Mouse (Mus musculus) midbrain, embryonic 16.5 days (tissue): ENCODE measurements at regions not wholly inside any gene's neighbourhood (a gene's known extent, or its start where the extent isn't known, plus 50 kb on each side); places are given as distances from the start of the nearest gene placed in this dataset.

Source experiments
- ATAC-seq: fragments of 200-750 bp; cut with Nextera tagmentation; 2 replicates; pipeline ENCODE4 v1.8.0; 2017; ENCODE audit warnings: moderate TSS enrichment
- H3K27ac ChIP-seq: fragments of 300-500 bp; sonication (generic); 2 replicates; pipeline ENCODE4 v1.5.1; 2014; ENCODE audit warnings: mild to moderate bottlenecking, low read length, mixed read lengths
- H3K27me3 ChIP-seq: fragments of 300-500 bp; sonication (generic); 2 replicates; pipeline ENCODE4 v1.6.1; 2014; ENCODE audit warnings: low read depth, low read length, mixed read lengths; ENCODE audit not compliant: control insufficient read depth, insufficient read depth
- H3K36me3 ChIP-seq: fragments of 300-500 bp; sonication (generic); 2 replicates; pipeline ENCODE4 v1.6.1; 2014; ENCODE audit warnings: mild to moderate bottlenecking, low read length, moderate library complexity, mixed read lengths; ENCODE audit not compliant: control insufficient read depth, insufficient read depth
- H3K4me1 ChIP-seq: fragments of 300-500 bp; sonication (generic); 2 replicates; pipeline ENCODE4 v1.6.1; 2014; ENCODE audit warnings: mild to moderate bottlenecking, low read length, mixed read lengths; ENCODE audit not compliant: control insufficient read depth, insufficient read depth
- H3K4me2 ChIP-seq: fragments of 300-500 bp; sonication (generic); 2 replicates; pipeline ENCODE4 v1.6.1; 2014; ENCODE audit warnings: mild to moderate bottlenecking, low read length, mixed read lengths
- H3K4me3 ChIP-seq: fragments of 300-500 bp; sonication (generic); 2 replicates; pipeline ENCODE4 v1.5.1; 2014; ENCODE audit warnings: low read depth, mild to moderate bottlenecking, low read length, moderate library complexity, mixed read lengths
- H3K9ac ChIP-seq: fragments of 300-500 bp; sonication (generic); 2 replicates; pipeline ENCODE4 v1.6.1; 2014; ENCODE audit warnings: low read depth, low read length, mixed read lengths
- H3K9me3 ChIP-seq: fragments of 300-500 bp; sonication (generic); replicated peaks from 2 replicates; pipeline ENCODE4 v1.6.1; 2014; ENCODE audit warnings: mild to moderate bottlenecking, low read length, mixed read lengths; ENCODE audit not compliant: control insufficient read depth, poor library complexity, severe bottlenecking
- WGBS: fragments of 180-500 bp; shearing (Covaris S2); extraction: QIAGEN DNeasy Blood & Tissue Kit; methylation state at CpG from one replicate; pipeline ENCODE4 v1.1.7; 2014; 5-methylcytosine and 5-hydroxymethylcytosine counted together

DNA sequence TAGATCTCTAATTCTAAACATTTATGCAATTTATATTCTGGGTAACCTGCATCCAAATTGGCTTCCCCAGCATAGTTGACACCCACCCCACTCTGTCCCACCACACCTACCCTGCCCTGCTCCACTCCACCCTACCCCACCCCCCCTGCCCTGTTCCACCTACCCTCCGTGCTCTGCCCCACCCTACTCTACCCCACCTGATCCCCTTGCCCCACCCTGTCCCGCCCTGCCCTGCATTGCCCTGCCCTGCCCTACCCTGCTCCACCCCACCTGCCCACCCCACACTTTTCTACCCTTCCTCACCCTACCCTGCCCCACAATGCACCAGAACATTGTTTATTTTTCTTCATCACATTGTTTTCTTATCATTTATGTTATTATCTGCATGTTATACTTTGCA is 185.6 kb upstream of the Fam3c start:
- Histone ChIP-seq H3K27me3 (no peaks in the 10 kb centered on the region), H3K4me2 (no peak overlapping the region), H3K36me3 (no peaks in the 10 kb centered on the region), H3K27ac (no peak overlapping the region), H3K9me3 (no peaks in the 10 kb centered on the region), H3K4me1 (no peaks in the 10 kb centered on the region), H3K4me3 (no peak overlapping the region), H3K9ac (no peak overlapping the region)
- WGBS, result 60% methylated on average over 2 of the region's 2 CpGs
- no peak for ATAC-seq

DNA sequence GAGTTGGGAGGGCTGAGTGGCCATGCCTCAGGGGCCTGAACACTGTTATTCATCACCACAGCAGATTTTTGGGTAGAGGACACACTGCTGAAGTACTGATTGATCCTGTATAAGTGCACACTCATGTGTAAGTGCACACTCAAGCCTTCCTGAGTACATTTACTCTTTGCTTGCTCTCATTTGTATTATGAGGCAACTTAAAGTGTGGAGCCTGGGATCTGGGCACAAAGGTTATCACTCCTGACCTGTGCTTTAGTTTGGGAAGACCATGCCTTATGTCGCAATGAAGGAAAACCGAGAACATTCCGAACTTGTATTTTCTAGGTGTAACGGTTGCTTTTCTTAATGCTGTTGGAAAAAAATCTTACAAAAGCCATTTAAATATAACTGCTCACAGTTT is 182.2 kb upstream of the Fam3c start:
- Histone ChIP-seq H3K9ac (no peak overlapping the region), H3K27me3 (no peaks in the 10 kb centered on the region), H3K4me2 (no peak overlapping the region), H3K4me3 (no peak overlapping the region), H3K4me1 (no peaks in the 10 kb centered on the region), H3K36me3 (no peaks in the 10 kb centered on the region), H3K27ac (no peak overlapping the region), H3K9me3 (no peaks in the 10 kb centered on the region)
- no peak for ATAC-seq
- 96% methylated on average over 4 of the region's 4 CpGs for WGBS

DNA sequence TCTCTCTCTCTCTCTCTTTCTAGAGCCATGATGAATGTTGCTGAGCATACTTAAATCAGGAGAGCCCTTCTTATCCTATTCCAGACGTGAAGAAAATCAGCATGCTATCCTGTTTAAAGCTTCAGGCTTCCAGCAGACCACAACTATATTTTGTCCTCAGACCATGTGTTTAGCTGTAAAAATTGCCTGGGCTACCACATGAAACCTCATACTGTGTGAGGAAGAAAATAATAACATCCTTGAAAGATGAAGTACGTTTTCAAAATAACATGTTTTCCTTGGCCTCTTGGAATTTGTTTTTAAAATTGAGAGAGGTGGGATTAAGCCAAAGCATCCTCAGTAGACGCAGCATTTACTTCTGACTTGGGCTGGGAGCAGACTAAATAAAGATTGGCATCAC is 168.3 kb upstream of the Fam3c start:
- Histone ChIP-seq H3K9me3 (no peaks in the 10 kb centered on the region), H3K9ac (no peak overlapping the region), H3K4me1 (no peaks in the 10 kb centered on the region), H3K27ac (no peak overlapping the region), H3K36me3 (no peaks in the 10 kb centered on the region), H3K4me2 (no peak overlapping the region), H3K4me3 (no peak overlapping the region), H3K27me3 (no peaks in the 10 kb centered on the region)
- ATAC-seq, result no peak
- WGBS, result 58% methylated on average over 3 of the region's 3 CpGs

DNA sequence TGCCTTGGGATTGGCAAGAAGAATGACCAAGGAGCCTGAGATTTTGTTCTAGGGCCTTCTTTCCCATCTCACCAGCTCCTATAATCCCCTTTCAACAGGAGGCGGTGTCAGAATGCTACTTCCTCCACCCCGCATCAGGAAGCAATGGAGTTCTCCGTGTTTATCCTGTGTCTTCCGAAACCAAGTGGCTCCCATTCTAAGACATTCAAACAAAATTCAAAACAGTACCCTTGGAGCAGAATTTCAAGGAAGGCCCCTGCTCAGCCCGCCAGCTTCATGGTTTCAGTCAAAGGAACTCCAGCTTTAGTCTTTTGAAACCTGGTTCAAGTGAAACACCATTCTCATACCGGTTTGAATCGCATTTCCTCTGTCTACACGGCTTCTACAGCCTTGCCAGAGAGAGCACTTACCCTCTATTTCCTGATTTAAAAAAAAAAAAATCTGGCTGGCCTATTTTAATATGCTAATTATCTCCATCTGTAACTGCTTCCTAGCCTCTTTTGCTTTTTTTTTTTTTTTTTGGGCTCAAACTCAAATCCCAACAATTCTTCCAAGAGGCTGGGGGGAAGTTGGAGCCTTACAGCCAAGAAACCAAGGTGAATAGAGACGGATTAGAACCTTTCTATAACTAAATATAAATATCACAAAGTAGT is 167.7 kb upstream of the Fam3c start:
- no peaks in the 10 kb centered on the region for H3K27me3 ChIP-seq
- no peaks in the 10 kb centered on the region for H3K36me3 ChIP-seq
- H3K4me1 ChIP-seq, result no peaks in the 10 kb centered on the region
- no peak overlapping the region for H3K9ac ChIP-seq
- H3K4me3 ChIP-seq, result no peak overlapping the region
- no peaks in the 10 kb centered on the region for H3K9me3 ChIP-seq
- H3K4me2 ChIP-seq, result no peak overlapping the region
- WGBS, result 80% methylated on average over 9 of the region's 9 CpGs
- no peak overlapping the region for H3K27ac ChIP-seq
- no peak for ATAC-seq

DNA sequence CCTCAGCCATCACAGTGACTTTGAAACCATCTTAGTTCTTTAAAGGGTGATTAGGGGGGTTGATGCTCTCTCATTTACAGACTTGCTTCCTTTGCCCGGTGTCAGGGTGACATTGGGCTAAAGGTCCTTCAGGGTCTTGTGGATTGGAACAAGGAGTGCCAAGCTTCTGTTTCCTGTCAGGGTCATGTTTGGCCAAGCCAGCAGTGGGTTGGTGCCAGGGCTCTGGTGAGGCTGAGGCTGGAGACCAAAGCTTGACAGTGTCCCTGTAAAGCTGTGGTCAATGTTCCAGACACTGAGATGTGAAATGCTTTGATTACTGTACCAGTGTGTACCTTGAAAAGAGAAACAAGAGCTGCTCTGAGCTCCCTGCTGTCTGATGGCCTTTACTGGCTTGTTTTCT is 150.8 kb upstream of the Fam3c start:
- no peak overlapping the region for H3K4me3 ChIP-seq
- no peaks in the 10 kb centered on the region for H3K27me3 ChIP-seq
- no peak overlapping the region for H3K27ac ChIP-seq
- WGBS, result 94% methylated on average over 1 of the region's 1 CpGs
- H3K4me2 ChIP-seq, result no peak overlapping the region
- H3K36me3 ChIP-seq, result no peaks in the 10 kb centered on the region
- no peaks in the 10 kb centered on the region for H3K9me3 ChIP-seq
- ATAC-seq, result no peak
- H3K9ac ChIP-seq, result no peak overlapping the region
- H3K4me1 ChIP-seq, result no peaks in the 10 kb centered on the region

DNA sequence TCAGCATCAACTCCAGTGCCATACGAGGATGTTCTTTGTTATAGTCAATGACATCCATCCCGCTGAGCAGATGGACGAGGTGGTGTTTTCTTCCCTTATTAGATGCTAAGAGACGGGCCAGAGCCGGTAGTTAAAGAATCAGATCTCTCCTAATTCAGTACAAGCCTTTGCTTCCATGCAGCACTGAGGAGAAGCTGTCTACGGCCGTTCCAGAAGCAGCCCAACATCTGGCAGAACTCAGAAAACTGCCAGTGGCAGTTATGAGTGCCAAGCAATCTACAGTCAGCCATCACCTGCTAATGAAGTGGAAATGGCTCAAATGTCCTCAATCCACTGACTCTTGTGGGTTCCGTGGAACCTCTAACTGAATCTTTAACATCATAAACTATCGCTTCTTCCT is 141.3 kb upstream of the Fam3c start:
- H3K4me3 ChIP-seq, result no peak overlapping the region
- no peaks in the 10 kb centered on the region for H3K36me3 ChIP-seq
- no peaks in the 10 kb centered on the region for H3K4me1 ChIP-seq
- no peak for ATAC-seq
- H3K9ac ChIP-seq, result no peak overlapping the region
- H3K27me3 ChIP-seq, result no peaks in the 10 kb centered on the region
- no peaks in the 10 kb centered on the region for H3K9me3 ChIP-seq
- no peak overlapping the region for H3K4me2 ChIP-seq
- no peak overlapping the region for H3K27ac ChIP-seq
- WGBS, result 78% methylated on average over 9 of the region's 9 CpGs

DNA sequence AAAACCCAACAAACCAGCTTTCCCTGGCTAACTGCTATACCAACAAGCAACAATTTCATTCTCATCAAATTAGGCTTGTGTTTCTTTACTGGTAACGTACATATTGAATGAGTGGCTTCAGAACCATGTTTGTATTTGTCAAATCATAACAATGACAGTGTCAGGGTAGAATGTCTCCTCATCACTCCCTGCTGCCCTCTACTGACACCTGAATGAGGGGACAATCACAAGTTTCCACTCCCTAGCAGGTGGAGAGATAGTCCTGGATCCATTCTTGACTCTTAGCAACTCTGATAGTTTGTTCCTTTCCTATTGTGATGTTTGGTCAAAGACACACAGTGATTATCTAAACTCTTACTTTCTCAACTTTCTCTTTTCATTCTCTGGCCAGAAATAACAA is 140.4 kb upstream of the Fam3c start:
- H3K4me2 ChIP-seq, result no peak overlapping the region
- no peaks in the 10 kb centered on the region for H3K27me3 ChIP-seq
- no peaks in the 10 kb centered on the region for H3K4me1 ChIP-seq
- 91% methylated on average over 1 of the region's 1 CpGs for WGBS
- H3K9me3 ChIP-seq, result no peaks in the 10 kb centered on the region
- ATAC-seq, result no peak
- H3K9ac ChIP-seq, result no peak overlapping the region
- H3K4me3 ChIP-seq, result no peak overlapping the region
- H3K27ac ChIP-seq, result no peak overlapping the region
- H3K36me3 ChIP-seq, result no peaks in the 10 kb centered on the region

DNA sequence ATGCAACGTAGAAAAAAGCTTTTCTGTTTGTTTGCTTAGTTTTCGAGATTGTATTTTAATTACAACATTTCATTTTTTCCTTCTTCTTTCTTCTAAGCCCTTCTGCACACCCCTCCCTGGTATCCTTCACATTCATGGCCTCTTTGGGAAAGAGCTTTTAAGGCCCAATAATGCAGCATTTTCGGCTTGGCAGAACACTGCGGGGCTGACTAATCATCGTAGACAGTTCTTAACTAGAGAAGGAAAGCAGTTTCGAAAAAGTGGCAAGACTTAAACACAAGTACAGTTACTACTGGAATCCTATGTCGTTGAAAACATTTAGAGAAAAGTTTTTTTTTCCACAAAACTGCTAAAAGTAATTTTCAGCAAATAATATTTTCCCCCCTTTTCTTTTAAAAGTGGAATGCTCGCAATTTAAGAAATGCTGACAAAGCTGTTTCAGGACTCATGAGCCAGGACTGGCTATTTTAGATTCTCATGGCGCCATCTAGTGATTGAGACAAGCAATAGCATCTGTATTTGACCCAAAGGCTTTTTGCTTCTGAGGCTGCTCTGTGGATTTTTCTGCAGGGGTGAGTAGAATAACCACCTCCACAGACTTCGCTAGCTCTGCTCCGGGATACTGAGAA is 137.7 kb upstream of the Fam3c start:
- ATAC-seq, result peak; percentile 76
- no peak overlapping the region for H3K27ac ChIP-seq
- H3K4me3 ChIP-seq, result no peak overlapping the region
- H3K36me3 ChIP-seq, result no peaks in the 10 kb centered on the region
- H3K9ac ChIP-seq, result no peak overlapping the region
- H3K4me2 ChIP-seq, result no peak overlapping the region
- H3K27me3 ChIP-seq, result no peaks in the 10 kb centered on the region
- H3K4me1 ChIP-seq, result no peaks in the 10 kb centered on the region
- H3K9me3 ChIP-seq, result no peaks in the 10 kb centered on the region
- 42% methylated on average over 11 of the region's 11 CpGs for WGBS

DNA sequence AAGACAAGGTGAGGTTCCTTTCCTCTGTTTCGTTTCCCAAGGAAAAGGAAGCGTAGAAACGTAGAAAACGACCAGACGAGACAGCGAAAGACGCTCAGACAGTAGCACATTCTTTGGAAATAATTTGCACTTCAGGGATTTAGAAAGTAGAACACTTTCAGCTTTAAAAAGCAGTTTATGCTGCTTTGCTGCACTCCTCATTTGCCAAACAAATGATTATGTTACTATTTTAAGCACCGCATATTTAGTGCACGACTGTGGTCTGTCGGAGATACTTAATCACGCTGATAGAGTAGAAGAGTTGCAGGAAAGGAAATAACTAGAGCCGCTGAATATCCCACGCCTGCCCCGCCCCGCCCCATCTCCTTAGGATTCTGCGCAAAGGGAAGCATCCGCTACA is 136.9 kb upstream of the Fam3c start:
- no peak overlapping the region for H3K4me3 ChIP-seq
- H3K27me3 ChIP-seq, result no peaks in the 10 kb centered on the region
- ATAC-seq, result no peak
- no peaks in the 10 kb centered on the region for H3K4me1 ChIP-seq
- no peaks in the 10 kb centered on the region for H3K9me3 ChIP-seq
- H3K9ac ChIP-seq, result no peak overlapping the region
- WGBS, result 93% methylated on average over 17 of the region's 17 CpGs
- H3K4me2 ChIP-seq, result no peak overlapping the region
- no peaks in the 10 kb centered on the region for H3K36me3 ChIP-seq
- no peak overlapping the region for H3K27ac ChIP-seq
